Mouse (Mus musculus): ENCODE results near the gene Mylk4. TPM values are rescaled to one million over a fixed set of nuclear protein-coding genes. Genes with fewer than 3 reads are reported as not detected.

The Mylk4 gene
- polyA plus RNA-seq, 1 experiment from 2014 or later = 0.45 TPM

GRCm38 (mm10) chr13:32759036-32759435 lies 24.7 kb downstream of the Mylk4 start:
- Histone ChIP-seq H3K9ac (no peak overlapping the region), H3K9me3 (no peaks in the 10 kb centered on the region), H3K4me3 (no peak overlapping the region), H3K27ac (replicated peaks) (no peak overlapping the region), H3K4me1 (peaks cover 20% of the 10 kb centered on the region), H3K36me3 (no peaks in the 10 kb centered on the region), H3K4me2 (no peak overlapping the region), H3K27me3 (replicated peaks) (no peaks in the 10 kb centered on the region)
- 14% methylated on average over 4 of the region's 4 CpGs for WGBS
- ATAC-seq (ENCODE audit: extremely low read depth, insufficient number of reproducible peaks, low FRiP score, low TSS enrichment) = no peak

- no peak overlapping the region for H3K4me2 ChIP-seq
- peak overlapping the region; percentile 43 for H3K27ac ChIP-seq (replicated peaks)
- no peak for ATAC-seq (ENCODE audit: extremely low read depth, insufficient number of reproducible peaks, low FRiP score, low TSS enrichment)
- no peak overlapping the region for H3K9ac ChIP-seq
- H3K4me3 ChIP-seq = no peak overlapping the region
- H3K4me1 ChIP-seq = peaks cover 9% of the 10 kb centered on the region
- no peaks in the 10 kb centered on the region for H3K36me3 ChIP-seq
- no peaks in the 10 kb centered on the region for H3K9me3 ChIP-seq
- 38% methylated on average over 4 of the region's 4 CpGs for WGBS
- no peaks in the 10 kb centered on the region for H3K27me3 ChIP-seq (replicated peaks)
Measured at GRCm38 (mm10) chr13:32752066-32752657, 31.6 kb downstream of the Mylk4 start.

GRCm38 (mm10) chr13:32750507-32750906 lies 33.2 kb downstream of the Mylk4 start:
- Histone ChIP-seq H3K9me3 (no peaks in the 10 kb centered on the region), H3K4me2 (no peak overlapping the region), H3K4me3 (no peak overlapping the region), H3K4me1 (peaks cover 13% of the 10 kb centered on the region), H3K27me3 (replicated peaks) (no peaks in the 10 kb centered on the region), H3K27ac (replicated peaks) (no peak overlapping the region), H3K36me3 (no peaks in the 10 kb centered on the region), H3K9ac (no peak overlapping the region)
- no peak for ATAC-seq (ENCODE audit: extremely low read depth, insufficient number of reproducible peaks, low FRiP score, low TSS enrichment)
- 81% methylated on average over 1 of the region's 1 CpGs for WGBS

- Histone ChIP-seq H3K9ac (no peak overlapping the region), H3K27me3 (replicated peaks) (no peaks in the 10 kb centered on the region), H3K4me2 (no peak overlapping the region), H3K4me1 (peaks cover 16% of the 10 kb centered on the region), H3K27ac (replicated peaks) (no peak overlapping the region), H3K9me3 (no peaks in the 10 kb centered on the region), H3K4me3 (no peak overlapping the region), H3K36me3 (no peaks in the 10 kb centered on the region)
- no peak for ATAC-seq (ENCODE audit: extremely low read depth, insufficient number of reproducible peaks, low FRiP score, low TSS enrichment)
- 56% methylated on average over 2 of the region's 2 CpGs for WGBS
Measured at GRCm38 (mm10) chr13:32748421-32748820, 35.3 kb downstream of the Mylk4 start.

GRCm38 (mm10) chr13:32741161-32741560 lies 42.6 kb downstream of the Mylk4 start:
- H3K4me3 ChIP-seq = no peak overlapping the region
- H3K36me3 ChIP-seq = no peaks in the 10 kb centered on the region
- H3K9me3 ChIP-seq = no peaks in the 10 kb centered on the region
- 68% methylated on average over 7 of the region's 7 CpGs for WGBS
- H3K9ac ChIP-seq = no peak overlapping the region
- H3K27me3 ChIP-seq (replicated peaks) = 0 out of 2 replicates have a peak, but pooled peaks cover 2% of the 10 kb centered on the region
- no peak overlapping the region for H3K27ac ChIP-seq (replicated peaks)
- no peak overlapping the region for H3K4me2 ChIP-seq
- H3K4me1 ChIP-seq = peaks cover 19% of the 10 kb centered on the region
- ATAC-seq (ENCODE audit: extremely low read depth, insufficient number of reproducible peaks, low FRiP score, low TSS enrichment) = no peak

GRCm38 (mm10) chr13:32731283-32731682 lies 52.5 kb downstream of the Mylk4 start:
- no peak for ATAC-seq (ENCODE audit: extremely low read depth, insufficient number of reproducible peaks, low FRiP score, low TSS enrichment)
- H3K27me3 ChIP-seq (replicated peaks) = no peaks in the 10 kb centered on the region
- H3K4me1 ChIP-seq = no peaks in the 10 kb centered on the region

GRCm38 (mm10) chr13:32724606-32725005 lies 59.1 kb downstream of the Mylk4 start:
- no peak for ATAC-seq (ENCODE audit: extremely low read depth, insufficient number of reproducible peaks, low FRiP score, low TSS enrichment)
- Histone ChIP-seq H3K9ac (no peak overlapping the region), H3K4me1 (peaks cover 2% of the 10 kb centered on the region), H3K9me3 (no peaks in the 10 kb centered on the region), H3K4me2 (no peak overlapping the region), H3K4me3 (no peak overlapping the region), H3K36me3 (no peaks in the 10 kb centered on the region), H3K27me3 (replicated peaks) (no peaks in the 10 kb centered on the region), H3K27ac (replicated peaks) (no peak overlapping the region)
- 85% methylated on average over 5 of the region's 5 CpGs for WGBS

More at GRCm38 (mm10) chr13:32731283-32731682, 52.5 kb downstream of the Mylk4 start:
- Histone ChIP-seq H3K36me3 (no peaks in the 10 kb centered on the region), H3K4me3 (no peak overlapping the region), H3K9ac (no peak overlapping the region), H3K27ac (replicated peaks) (no peak overlapping the region), H3K9me3 (no peaks in the 10 kb centered on the region), H3K4me2 (no peak overlapping the region)

- no peak for ATAC-seq (ENCODE audit: extremely low read depth, insufficient number of reproducible peaks, low FRiP score, low TSS enrichment)
- H3K4me3 ChIP-seq = no peak overlapping the region
- no peaks in the 10 kb centered on the region for H3K36me3 ChIP-seq
- WGBS = 66% methylated on average over 4 of the region's 4 CpGs
- no peak overlapping the region for H3K27ac ChIP-seq (replicated peaks)
- no peaks in the 10 kb centered on the region for H3K27me3 ChIP-seq (replicated peaks)
- H3K9ac ChIP-seq = no peak overlapping the region
- no peak overlapping the region for H3K4me2 ChIP-seq
- H3K4me1 ChIP-seq = peaks cover 20% of the 10 kb centered on the region
- H3K9me3 ChIP-seq = no peaks in the 10 kb centered on the region
Measured at GRCm38 (mm10) chr13:32721717-32722116, 62.0 kb downstream of the Mylk4 start.

GRCm38 (mm10) chr13:32719284-32719683 lies 64.5 kb downstream of the Mylk4 start:
- Histone ChIP-seq H3K4me2 (no peak overlapping the region), H3K27ac (replicated peaks) (no peak overlapping the region), H3K36me3 (no peaks in the 10 kb centered on the region), H3K4me1 (peaks cover 20% of the 10 kb centered on the region), H3K27me3 (replicated peaks) (no peaks in the 10 kb centered on the region), H3K9ac (no peak overlapping the region), H3K4me3 (no peak overlapping the region), H3K9me3 (no peaks in the 10 kb centered on the region)
- 57% methylated on average over 3 of the region's 3 CpGs for WGBS
- ATAC-seq (ENCODE audit: extremely low read depth, insufficient number of reproducible peaks, low FRiP score, low TSS enrichment) = no peak

- no peak overlapping the region for H3K4me2 ChIP-seq
- H3K9ac ChIP-seq = no peak overlapping the region
- H3K27ac ChIP-seq (replicated peaks) = peak overlapping the region; percentile 42; the same call in 1 of the 2 replicates
- no peaks in the 10 kb centered on the region for H3K27me3 ChIP-seq (replicated peaks)
- H3K9me3 ChIP-seq = no peaks in the 10 kb centered on the region
- H3K4me1 ChIP-seq = peaks cover 20% of the 10 kb centered on the region
- WGBS = 76% methylated on average over 5 of the region's 5 CpGs
- H3K36me3 ChIP-seq = no peaks in the 10 kb centered on the region
- ATAC-seq (ENCODE audit: extremely low read depth, insufficient number of reproducible peaks, low FRiP score, low TSS enrichment) = no peak
- no peak overlapping the region for H3K4me3 ChIP-seq
Measured at GRCm38 (mm10) chr13:32717709-32718108, 66.0 kb downstream of the Mylk4 start.

GRCm38 (mm10) chr13:32712568-32712967 lies 71.2 kb downstream of the Mylk4 start:
- H3K4me2 ChIP-seq = no peak overlapping the region
- H3K9ac ChIP-seq = no peak overlapping the region
- H3K4me3 ChIP-seq = no peak overlapping the region
- H3K27ac ChIP-seq (replicated peaks) = no peak overlapping the region
- H3K27me3 ChIP-seq (replicated peaks) = no peaks in the 10 kb centered on the region
- WGBS = 87% methylated on average over 3 of the region's 3 CpGs
- no peaks in the 10 kb centered on the region for H3K36me3 ChIP-seq
- peaks cover 13% of the 10 kb centered on the region for H3K4me1 ChIP-seq
- H3K9me3 ChIP-seq = no peaks in the 10 kb centered on the region
- no peak for ATAC-seq (ENCODE audit: extremely low read depth, insufficient number of reproducible peaks, low FRiP score, low TSS enrichment)

- no peaks in the 10 kb centered on the region for H3K27me3 ChIP-seq (replicated peaks)
- H3K9ac ChIP-seq = no peak overlapping the region
- no peak for ATAC-seq (ENCODE audit: extremely low read depth, insufficient number of reproducible peaks, low FRiP score, low TSS enrichment)
Measured at GRCm38 (mm10) chr13:32707894-32708293, 75.9 kb downstream of the Mylk4 start.

More at GRCm38 (mm10) chr13:32707894-32708293, 75.9 kb downstream of the Mylk4 start:
- peaks cover 30% of the 10 kb centered on the region for H3K4me1 ChIP-seq
- no peak overlapping the region for H3K4me3 ChIP-seq
- no peak overlapping the region for H3K4me2 ChIP-seq
- H3K9me3 ChIP-seq = no peaks in the 10 kb centered on the region
- 71% methylated on average over 2 of the region's 2 CpGs for WGBS
- no peaks in the 10 kb centered on the region for H3K36me3 ChIP-seq
- H3K27ac ChIP-seq (replicated peaks) = 0 out of 2 replicates have a peak overlapping the region, but pooled peaks have one; percentile 8

Data from heart, embryonic 13.5 days (tissue).